Mouse (Mus musculus) gastrocnemius, adult 2 months (tissue): Measurements from ENCODE around the gene Fzd4. TPM values are rescaled to one million over a fixed set of nuclear protein-coding genes. Genes with fewer than 3 reads are reported as not detected.

Experiments
- DNase-seq: peaks from one replicate; pipeline ENCODE4 v3.0.0; 2022
- H3K27ac ChIP-seq: fragments of 200-600 bp; 2 replicates; pipeline ENCODE4 v1.8.1; 2022; ENCODE audit warnings: mild to moderate bottlenecking
- H3K4me3 ChIP-seq: fragments of 200-600 bp; 2 replicates; pipeline ENCODE4 v1.8.1; 2022; ENCODE audit warnings: mild to moderate bottlenecking, moderate library complexity
- CTCF ChIP-seq: fragments of 200-600 bp; IDR thresholded peaks from 2 replicates; pipeline ENCODE4 v1.8.1; 2022; ENCODE audit warnings: antibody characterized with exemption, mild to moderate bottlenecking, moderate library complexity
- intact Hi-C: fragments of 180-260 bp; cut with DNase I; formaldehyde crosslinking; loops from one replicate; pipeline ENCODE4 v1.15.1; 2025
- total RNA-seq, 2 experiments: library from RNA; stranded (reverse); gene quantifications; 2 replicates each; pipeline ENCODE4 v1.2.3; 2021

Fzd4 gene
- total RNA-seq, 2 experiments from 2014 or later = 30.6 to 32.4 TPM

DNA sequence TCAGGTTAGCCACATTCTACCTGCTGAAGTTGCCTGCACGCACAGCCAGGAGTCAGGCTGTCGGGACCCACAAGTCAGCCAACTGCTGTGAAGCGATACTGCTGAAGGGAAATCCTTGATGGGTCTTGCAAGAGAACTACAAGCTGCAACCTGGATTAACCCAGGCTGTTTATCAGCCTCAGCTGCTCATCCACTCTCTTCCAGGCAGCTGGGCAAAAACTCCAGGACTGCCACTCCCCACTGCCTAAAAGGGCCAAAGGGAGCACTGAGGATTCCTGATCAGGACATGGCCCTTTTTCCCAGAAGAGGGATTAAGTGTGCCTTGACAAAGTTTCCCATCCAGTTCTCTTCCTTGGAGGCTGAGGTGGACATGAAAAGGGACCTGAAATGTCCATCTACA lies 15.2 kb upstream of the Fzd4 start:
- H3K27ac ChIP-seq = peak overlapping the region; percentile 39
- intact Hi-C loops = no loop called here
- DNase-seq = peak; percentile 48
- H3K4me3 ChIP-seq = no peak overlapping the region
- TF ChIP-seq CTCF = peak; percentile 19; the same call in 1 of the 2 replicates

DNA sequence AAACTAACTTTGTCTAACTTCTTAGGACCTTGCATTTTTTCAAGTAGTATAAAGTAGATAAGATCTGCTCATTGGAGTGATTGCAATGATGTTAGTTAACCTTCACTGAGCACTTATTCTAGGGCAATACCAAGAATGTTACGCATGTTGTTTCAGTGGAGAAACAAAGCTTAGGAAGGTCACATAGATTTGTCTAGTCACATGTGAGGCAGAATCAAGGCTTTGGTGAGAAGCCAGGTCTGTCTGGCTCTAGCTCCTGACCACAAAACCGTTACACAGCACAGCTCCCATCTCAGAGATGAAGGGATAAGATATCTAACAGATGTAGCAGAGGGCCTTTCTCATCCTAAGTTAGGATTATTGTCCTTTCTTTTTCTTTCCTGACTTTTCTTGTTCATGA lies 13.5 kb upstream of the Fzd4 start:
- no peak for TF ChIP-seq CTCF
- intact Hi-C loops = no loop called here
- no peak overlapping the region for H3K4me3 ChIP-seq
- peak; percentile 21 for DNase-seq
- peak overlapping the region; percentile 40 for H3K27ac ChIP-seq

DNA sequence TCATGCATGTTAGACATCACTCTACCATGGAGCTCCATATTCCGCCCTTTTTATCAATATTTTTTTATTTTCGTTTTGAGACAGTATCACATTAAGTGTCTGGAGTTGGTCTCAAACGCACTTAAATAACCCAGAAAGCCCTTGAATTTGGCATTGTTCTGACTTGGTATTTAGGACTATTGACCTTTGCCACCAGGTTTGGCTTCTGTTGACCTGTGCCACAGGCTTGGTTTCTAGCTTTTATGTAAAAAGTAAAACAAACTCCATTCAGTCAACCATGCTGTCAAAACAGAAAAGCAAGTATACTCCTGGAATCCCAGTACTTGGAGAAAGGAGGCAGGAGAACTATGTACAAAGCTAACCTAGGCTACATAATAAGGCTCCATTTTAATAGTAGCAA lies 12.9 kb upstream of the Fzd4 start:
- DNase-seq = no peak
- TF ChIP-seq CTCF = no peak
- no peak overlapping the region for H3K4me3 ChIP-seq
- intact Hi-C loops = no loop called here
- H3K27ac ChIP-seq = peak overlapping the region; percentile 71

DNA sequence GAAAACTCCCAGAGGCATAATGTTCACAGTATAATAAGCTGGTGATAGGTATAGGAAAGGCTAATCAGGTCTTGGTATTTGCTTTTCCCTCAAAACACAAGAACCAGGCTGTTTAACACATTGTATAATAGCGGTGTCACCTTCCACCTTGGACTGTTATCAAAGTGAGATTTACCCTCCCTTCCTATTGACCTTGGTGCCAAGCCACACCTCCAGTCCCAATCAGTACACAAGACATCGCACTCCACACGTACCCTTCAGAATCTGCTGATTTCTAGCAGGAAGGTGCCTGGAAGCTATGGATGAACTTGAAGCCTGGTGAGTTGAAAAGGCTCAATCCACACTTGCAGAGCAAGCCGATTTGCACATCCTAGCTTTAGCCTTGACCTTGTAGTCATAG lies 12.3 kb upstream of the Fzd4 start:
- Histone ChIP-seq H3K27ac (peak overlapping the region; percentile 71), H3K4me3 (peak overlapping the region; percentile 35)
- intact Hi-C loops = no loop called here
- peak; percentile 22 for DNase-seq
- TF ChIP-seq CTCF = no peak

DNA sequence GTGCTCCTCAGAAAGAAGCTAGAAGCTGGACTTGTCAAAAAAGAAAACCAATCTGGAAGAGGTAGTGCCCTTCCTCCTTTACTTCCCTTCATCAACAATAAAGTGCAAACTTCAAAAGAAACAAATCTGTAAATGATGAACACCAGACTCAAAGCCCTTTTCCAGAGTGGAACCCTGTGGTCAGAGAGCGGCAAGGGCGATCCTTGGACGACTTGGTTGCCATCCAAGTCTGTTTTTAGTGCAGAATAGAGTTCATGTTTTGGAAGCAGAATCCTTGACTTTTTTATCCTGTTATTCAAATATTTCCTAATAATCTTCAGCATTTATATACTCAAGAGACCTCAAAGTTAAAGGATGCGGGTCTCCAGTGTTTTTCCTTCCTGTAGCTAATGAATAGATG lies 11.8 kb upstream of the Fzd4 start:
- H3K27ac ChIP-seq = peak overlapping the region; percentile 71
- intact Hi-C loops = no loop called here
- peak overlapping the region; percentile 35 for H3K4me3 ChIP-seq
- no peak for TF ChIP-seq CTCF
- no peak for DNase-seq

DNA sequence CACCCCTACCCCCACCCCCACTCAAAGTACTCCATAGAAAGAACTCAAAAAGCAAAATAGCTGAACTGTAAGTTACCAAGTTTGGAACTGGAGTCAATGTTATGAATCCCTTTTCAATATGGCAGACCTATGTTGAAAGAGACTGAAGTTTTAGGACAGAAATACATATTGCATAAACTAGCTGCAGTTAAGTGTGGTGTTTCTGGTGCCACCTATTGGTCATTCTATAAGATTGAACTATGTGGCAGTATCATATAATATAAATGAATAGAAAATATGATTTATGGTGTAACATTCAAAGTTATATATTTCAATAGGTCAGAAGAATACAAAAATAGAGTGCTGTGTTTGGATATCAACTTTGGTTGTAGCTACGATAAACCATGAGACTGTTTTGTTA lies 11.3 kb upstream of the Fzd4 start:
- Histone ChIP-seq H3K4me3 (no peak overlapping the region), H3K27ac (peak overlapping the region; percentile 71; the same call in 1 of the 2 replicates)
- peak; percentile 48 for TF ChIP-seq CTCF
- DNase-seq = no peak
- intact Hi-C loops = no loop called here

DNA sequence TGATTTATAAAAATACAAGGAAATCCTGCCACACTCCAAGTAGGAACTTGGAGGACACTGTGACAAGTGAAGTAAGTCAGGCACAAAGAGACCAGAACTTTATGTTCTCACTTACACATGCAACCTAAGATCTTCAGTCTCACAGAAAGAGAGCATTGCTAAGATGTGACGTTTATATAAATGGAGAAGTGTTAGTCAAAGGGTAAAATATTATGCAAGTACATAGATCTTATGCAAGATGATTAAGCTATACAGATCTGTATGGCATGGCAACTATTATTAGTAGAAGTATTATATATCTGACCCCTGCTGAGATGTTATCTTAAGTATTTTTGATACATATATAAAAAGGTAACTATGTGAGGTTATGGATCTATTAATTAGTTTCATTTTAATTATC lies 8.8 kb upstream of the Fzd4 start:
- intact Hi-C loops = no loop called here
- DNase-seq = no peak

DNA sequence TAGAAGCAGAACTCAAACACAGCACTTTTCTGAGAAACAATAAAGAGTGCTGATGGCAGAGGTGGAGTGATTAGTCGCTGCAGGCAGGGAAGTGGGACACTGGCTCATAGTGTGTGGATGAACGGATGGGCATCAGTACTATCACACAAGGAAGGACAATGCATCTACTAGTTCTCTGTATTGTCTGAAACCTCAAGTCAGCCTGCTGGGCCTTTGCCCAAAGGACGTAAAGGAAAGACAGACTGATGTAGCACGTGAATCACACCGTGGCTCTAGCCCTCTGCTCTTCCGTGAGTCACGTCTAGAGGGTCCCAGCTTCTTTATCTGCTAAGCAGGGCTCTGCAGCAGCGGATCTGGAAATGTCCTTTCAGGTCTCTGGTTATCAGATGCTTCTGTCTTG lies 7.8 kb upstream of the Fzd4 start:
- DNase-seq = no peak
- Histone ChIP-seq H3K4me3 (no peak overlapping the region), H3K27ac (no peak overlapping the region)
- intact Hi-C loops = no loop called here
- TF ChIP-seq CTCF = no peak

More for the DNA sequence above, 8.8 kb upstream of the Fzd4 start:
- Histone ChIP-seq H3K27ac (no peak overlapping the region), H3K4me3 (no peak overlapping the region)
- no peak for TF ChIP-seq CTCF

DNA sequence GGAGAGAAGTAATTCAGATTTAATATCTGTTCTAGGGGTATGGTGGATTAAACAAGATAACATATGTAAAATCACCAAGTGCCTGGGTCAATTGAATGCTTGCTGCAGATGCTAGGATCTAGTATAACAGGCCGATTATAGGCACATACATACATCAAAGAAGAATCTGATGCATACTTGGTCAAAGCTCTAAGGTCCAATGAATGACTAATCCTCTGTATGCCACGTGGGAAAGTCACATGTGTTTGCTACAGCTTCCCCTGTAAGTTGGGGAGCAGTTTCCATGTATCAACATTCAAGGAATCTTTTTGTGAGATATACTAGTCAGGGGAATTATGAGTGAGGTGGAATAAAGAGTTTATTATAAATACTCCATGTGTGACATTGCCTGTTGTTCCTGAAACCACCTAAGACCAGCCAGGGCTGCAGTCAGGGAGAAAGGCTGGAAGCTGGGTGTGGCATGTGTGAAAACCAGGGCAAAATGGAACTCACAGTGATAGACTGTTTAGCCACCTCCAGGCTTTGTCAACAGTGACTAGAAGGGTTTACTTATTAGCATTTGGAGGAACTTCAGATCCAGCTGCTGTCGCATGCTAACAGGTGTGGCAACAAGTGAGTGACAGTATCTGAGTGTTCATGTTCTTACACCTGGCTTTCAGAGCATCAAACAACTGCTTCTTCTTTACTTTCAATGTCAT lies 6.2 kb upstream of the Fzd4 start:
- no peak for TF ChIP-seq CTCF

DNA sequence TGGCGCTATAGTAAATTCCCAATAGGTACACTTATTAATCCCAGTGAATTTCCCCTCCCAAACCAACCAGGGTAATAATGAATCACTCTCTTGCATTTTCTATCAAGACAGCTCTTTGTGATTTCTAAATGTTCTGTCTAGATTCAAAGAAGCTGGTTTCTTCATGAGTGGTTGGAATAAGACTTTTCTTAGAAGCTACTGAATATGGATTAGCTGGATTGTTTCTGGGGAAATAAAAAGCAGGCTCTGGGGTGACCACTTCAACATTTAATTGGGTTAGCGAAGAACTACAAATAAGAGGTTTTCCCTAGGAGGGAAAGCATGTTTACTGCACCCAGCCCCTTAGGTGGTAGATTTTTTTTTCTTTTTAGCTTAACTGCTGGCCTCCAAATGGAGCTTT lies 3.4 kb upstream of the Fzd4 start:
- intact Hi-C loops = no loop called here

More for the DNA sequence above, 6.2 kb upstream of the Fzd4 start:
- DNase-seq = no peak
- Histone ChIP-seq H3K27ac (no peak overlapping the region), H3K4me3 (no peak overlapping the region)
- intact Hi-C loops = no loop called here

DNA sequence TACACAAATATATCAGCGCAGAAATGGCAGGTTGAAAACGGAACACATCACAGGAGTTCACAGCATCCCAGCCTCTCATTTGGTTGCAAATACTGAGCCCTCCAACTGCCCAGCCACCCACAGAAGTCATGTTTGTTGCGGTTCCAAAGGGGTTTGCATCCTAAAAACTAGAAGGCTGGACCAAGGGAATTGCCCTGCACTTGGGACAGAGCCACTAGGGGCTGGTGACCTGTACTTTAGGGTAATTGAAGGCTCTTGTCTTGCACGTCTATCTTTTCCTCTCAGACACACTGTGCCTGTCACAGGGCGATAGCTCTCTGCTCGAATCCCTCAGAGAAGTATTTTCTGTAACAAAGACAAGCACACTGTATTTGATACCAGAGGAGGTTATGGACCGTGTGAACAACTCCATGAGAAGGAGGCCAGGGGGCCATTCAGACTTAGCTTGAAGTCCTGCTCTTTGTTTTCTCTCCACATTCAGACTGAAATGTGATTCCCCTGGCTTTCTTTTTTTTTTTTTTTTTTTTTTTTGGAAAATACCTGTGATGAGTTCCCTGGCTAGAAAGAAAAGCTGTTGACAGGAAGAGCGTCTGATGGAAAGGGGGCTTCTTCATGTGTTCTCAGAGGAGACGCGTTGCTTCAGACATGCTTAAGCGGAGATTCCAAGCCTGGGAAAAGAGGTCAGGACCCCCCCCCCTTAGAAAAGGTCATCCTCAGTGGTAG lies 2.9 kb upstream of the Fzd4 start:
- no peak overlapping the region for H3K4me3 ChIP-seq
- TF ChIP-seq CTCF = no peak
- H3K27ac ChIP-seq = peak overlapping the region; percentile 97

More for the DNA sequence above, 3.4 kb upstream of the Fzd4 start:
- no peak overlapping the region for H3K27ac ChIP-seq
- no peak overlapping the region for H3K4me3 ChIP-seq
- no peak for DNase-seq
- TF ChIP-seq CTCF = no peak

DNA sequence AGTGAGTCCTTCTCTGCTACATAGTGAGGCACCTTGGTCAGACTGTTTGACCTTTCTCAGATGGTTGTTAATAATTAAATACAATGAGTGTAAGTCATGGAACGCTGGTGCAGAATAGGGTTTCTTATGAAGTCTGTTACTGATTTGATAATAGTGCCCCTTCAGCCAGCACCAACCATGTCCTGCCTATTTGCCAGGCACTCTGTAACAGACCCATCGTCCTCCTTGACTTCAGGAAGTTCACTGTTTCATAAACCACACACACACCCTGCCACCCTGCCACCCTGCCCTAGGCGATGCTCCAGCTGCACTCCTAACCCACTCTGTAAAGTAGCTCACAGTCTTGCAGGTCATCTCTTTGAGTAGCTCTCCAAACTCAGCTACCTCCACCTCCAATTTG lies 2.2 kb upstream of the Fzd4 start:
- DNase-seq = no peak
- intact Hi-C loops = no loop called here
- no peak for TF ChIP-seq CTCF
- H3K4me3 ChIP-seq = no peak overlapping the region
- peak overlapping the region; percentile 97 for H3K27ac ChIP-seq

More for the DNA sequence above, 2.9 kb upstream of the Fzd4 start:
- no peak for DNase-seq
- intact Hi-C loops = no loop called here
